Mouse (Mus musculus) spleen, adult 12 weeks (tissue): ENCODE results near the gene 5830411N06Rik.

Experiments
- DNase-seq: peaks from one replicate; pipeline ENCODE4 v3.0.0; 2022; ENCODE audit warnings: low spot score

5830411N06Rik gene

DNA sequence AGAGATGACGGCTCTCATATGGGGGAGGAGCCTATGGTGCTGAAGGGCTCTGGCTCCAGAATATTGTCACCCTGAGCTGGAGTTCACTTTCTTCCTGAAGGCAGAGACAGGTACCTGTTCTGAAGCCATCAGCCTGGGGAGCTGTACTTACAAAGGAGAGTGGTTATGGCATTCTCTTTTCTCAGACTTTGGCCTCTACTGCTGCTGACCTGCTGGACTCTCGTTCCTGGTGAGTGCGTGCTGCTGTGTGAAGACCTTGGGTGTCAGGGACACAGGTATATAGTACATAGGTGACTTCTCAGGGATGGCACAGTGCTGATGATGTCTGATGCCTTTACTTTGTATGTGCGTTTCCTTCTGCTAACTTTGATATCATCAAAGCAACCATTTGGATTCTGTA, at the start of gene 5830411N06Rik:
Gene 5830411N06Rik (plus strand): TSS at position 69 of the 400 bp plus-strand sequence.
- DNase-seq = no peak

DNA sequence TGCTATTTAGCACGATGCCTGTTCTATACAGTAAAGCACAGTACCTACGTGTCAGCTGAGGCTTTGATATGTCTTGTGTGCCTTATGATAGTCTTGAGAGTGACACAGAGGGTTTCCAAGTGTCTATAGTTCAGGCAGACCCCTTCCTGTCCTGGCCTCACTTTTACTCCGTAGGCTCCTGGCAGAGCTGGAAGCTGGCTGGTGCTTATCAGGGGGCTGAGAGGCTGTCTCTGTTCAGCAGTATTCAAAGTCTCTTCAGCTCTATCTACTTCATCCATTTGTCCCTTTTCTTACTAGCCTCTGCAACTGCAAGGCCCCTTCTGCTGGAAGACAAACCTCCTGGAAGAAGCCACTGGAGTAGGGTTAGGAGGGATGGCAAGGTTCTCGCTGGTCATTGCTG, 46.0 kb upstream of the 5830411N06Rik start:
- DNase-seq = no peak

- DNase-seq = no peak
Observed at GRCm38 (mm10) chr7:140205864-140206263, 41.2 kb upstream of the 5830411N06Rik start, which contains the start of gene Olfr524. TSS of gene Olfr524 (minus strand) at chr7:140205964.

DNA sequence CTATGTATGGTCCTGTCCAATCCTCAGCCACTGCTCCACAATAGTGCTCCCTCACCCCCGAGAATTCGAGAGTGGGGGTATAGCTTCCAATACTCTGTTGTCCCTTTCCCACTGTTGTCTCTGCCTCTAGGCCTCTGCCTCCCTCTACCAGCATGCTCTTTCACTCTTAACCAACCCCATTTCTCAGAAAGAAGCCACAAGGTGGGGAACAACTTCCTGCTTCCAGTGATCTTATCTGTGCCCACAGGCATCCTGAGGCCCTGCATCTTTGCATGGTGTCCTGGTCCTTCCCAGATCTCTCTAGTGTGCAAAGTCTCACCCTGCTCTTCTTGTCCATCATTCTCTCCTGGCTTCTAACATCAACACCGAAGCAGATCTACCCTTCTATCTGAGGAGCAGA, 40.2 kb upstream of the 5830411N06Rik start:
- DNase-seq = no peak

DNA sequence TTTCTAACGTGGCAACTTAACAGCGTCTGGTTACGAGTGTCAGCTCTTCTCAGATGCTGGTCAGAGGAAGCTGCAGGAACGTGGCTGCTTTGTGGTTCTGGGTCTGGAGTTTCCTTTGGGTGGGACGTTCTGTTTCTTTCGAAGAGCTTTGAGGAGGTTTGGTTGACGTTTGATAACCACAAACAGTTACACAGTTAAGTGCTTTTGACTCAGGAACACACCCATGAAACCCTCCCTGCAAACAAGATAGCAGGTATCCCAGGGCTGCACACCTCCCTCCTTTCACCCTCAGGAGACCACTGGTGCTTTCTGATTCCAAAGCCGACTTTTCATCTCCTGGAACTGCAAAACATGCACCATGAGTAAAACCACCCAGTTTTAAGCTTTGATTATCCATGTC, 38.9 kb upstream of the 5830411N06Rik start:
- no peak for DNase-seq

GRCm38 (mm10) chr7:140208677-140209076, 38.4 kb upstream of the 5830411N06Rik start:
- DNase-seq = no peak

GRCm38 (mm10) chr7:140213841-140214240, 33.2 kb upstream of the 5830411N06Rik start:
- no peak for DNase-seq

DNA sequence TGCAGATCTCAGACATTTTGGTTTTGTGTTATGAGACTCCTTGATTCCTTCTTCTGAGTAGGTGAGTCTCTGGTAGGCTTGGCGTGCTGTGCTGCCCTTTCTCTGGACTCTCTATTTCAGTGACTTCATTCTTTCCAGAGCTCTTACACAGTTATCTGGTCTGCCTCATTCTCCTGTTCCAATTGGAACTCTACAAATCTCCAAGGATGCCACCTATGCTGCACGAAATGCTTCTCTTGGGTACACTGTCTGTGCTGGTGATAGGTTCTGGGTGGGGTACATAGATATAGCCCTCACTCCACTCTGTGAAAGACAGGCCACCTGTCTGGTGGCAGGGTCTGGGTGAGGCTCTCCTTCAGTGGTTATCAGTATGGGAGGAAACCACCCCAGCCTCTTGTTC, 29.1 kb upstream of the 5830411N06Rik start, which contains the start of gene Cd163l1:
Gene Cd163l1 (plus strand): TSS at position 301 of the 400 bp plus-strand sequence.
- DNase-seq = no peak

DNA sequence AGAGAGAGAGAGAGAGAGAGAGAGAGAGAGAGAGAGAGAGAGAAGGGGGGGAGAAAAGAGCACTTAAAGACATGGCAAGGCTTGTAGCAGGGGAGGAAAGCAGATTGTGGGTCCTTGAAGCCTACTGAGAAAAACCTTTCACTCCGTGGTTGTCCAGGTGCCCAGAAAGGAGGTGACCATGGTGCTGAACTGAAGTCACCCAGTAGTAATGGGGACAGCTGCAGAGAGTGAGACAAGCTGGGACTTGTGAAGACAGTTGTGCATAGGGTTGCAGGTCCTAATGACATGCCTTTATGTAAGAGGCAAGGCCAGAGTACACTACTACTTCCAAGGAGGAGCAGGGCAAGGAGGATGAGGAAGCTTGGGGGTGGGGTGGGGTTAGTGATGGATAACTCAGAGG, 27.8 kb upstream of the 5830411N06Rik start:
- no peak for DNase-seq

DNA sequence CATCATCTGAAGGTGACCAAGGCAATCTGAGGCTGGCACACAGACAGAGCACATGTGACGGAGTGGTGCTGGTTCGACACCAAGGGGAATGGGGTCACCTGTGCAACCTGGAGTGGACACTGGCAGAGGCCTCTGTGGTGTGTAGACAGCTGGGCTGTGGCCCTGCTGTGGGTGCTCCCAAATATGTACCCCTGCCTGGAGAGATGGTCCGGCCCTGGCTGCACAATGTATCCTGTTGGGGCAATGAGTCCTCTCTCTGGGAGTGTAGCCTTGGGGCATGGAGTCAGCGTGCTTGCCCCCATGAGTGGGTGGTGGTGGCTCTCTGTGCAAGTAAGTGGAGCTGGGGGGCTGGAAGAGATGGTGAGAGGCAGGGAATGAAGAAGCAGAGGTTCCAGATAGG, 26.7 kb upstream of the 5830411N06Rik start:
- DNase-seq = no peak

DNA sequence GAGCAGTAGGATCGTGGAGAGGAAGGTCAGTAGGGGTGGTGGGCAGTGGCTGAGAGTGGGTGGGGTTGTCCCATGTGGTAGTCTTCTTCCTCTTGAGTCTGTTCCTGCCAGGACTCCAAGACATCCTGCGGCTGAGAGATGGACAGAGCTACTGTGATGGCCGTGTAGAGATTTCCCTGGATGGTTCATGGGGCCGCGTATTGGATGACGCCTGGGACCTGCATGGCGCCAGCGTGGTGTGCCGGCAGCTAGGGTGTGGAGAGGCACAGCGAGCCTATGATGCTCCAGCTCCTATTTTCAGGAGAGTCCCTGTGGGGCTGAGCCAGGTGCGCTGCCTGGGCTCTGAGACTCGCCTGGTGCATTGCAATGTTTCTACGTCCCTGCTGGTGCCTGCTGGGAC, 22.9 kb upstream of the 5830411N06Rik start:
- DNase-seq = no peak

- DNase-seq = no peak
Observed at GRCm38 (mm10) chr7:140228476-140228875, 18.6 kb upstream of the 5830411N06Rik start.

DNA sequence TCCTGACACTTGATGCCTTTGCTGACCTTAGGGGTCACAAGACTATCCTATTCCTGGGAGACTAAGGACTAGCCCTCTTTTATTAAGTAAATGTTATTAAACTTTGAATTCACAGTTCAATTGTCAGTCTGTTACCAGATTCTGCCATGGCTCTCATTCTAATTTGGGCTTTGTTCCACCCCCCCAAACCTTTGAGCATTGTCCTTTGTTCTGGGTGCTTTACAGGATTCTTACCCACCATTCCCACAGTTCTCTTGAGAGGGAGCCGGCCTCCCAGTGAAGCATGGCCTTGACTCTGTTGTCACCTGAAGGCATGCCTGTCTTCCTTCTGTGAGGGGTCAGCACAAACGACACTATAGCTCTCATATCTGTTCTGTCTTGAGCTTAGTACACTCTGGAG, 16.1 kb upstream of the 5830411N06Rik start:
- DNase-seq = no peak

DNA sequence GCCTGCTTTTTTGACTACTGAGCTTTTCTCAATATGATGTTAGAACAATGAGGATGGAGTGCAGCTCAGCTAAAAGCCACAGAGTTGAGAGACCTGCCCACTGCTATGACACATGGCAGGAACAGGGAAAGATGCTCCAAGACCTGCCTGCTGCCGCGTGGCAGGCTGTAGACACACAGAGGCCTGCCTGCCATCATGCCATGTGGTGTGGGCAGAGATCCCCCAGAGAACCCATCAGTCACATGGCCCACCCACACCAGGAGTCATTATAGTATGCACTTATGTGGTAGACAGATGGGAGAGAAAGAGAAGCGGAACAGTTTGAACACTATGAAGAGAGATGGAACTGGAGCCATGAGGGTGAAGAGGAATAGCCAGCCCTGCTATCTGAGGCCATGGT, 13.4 kb upstream of the 5830411N06Rik start:
- DNase-seq = no peak

- no peak for DNase-seq
Observed at GRCm38 (mm10) chr7:140253780-140254299, 6.8 kb downstream of the 5830411N06Rik start.

DNA sequence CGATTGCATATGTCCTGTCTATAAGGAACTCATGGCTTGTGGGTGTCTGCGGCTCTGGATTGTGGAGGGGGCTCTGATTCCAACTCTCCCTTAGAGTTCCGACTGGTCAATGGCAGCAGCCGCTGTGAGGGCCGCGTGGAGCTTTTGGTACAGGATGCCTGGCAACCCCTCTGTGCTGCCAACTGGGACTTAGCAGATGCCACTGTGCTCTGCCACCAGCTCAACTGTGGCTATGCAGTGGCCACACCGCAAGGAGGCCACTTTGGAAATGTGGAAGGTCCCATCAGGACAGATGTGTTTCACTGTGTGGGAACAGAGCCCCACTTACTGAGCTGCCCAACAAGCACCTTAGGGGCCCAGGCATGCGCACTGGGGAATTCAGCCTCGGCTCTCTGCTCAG, 48.7 kb downstream of the 5830411N06Rik start:
- no peak for DNase-seq

DNA sequence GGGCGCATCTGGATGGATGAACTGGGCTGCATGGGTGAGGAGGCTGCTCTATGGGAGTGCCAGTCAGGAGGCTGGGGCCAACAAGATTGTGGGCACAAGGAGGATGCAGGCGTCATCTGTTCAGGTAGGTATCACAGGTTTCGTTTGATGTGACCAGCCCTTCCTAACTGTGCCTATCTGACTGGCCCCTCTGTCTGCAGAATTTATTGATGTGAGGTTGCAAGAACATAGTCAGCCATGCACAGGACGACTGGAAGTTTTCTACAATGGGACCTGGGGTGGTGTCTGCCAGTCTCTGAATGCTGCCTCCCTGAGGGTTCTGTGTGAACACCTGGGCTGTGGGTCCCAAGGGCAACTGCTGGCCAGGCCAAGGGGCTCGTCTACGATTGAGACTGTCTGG, 49.8 kb downstream of the 5830411N06Rik start:
- DNase-seq = no peak

GRCm38 (mm10) chr7:140299416-140299815, 52.3 kb downstream of the 5830411N06Rik start:
- DNase-seq = no peak

DNA sequence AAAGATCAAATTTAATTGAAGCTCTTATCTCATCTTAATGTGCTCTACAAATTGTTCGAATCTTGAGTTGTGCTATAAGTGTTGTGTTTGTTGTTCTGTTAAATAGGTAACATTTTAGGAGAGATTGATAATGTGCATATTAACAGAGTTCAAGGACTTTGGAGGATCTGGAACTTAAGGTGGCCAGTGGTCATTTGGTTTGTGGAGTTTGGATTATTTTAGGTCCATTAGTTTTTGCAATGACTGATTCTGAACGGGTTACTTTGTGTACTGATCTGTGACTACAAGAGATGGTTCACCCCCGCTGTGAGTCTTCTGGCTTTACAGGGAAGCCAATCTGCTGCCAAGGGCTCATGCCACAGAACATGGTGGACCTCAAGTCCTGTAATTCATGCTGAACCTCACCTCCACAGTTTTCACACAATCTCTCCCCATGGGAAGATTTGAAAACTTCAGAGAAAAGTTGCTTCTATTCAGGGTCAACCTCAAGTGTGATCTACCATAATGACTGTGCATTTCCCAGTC, 72.8 kb downstream of the 5830411N06Rik start:
- no peak for DNase-seq

DNA sequence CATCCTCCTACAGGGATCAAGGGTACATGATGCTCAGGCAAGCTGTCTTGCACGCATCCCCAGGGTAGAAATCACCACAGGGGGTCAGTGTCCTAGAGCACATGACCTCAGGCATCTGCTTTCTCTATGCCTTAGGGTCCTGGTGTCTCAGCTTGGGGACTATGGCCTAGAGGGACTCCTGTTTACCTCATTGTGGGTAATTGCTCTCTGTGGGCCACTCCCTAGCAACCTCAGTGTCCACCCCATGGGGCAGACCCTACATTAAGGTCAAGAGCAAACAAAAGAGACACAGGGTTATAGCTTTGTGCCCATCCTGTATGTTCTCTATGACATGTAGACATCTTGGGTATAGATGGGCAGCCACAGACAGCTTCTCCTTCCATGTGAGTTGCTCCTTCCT, 73.5 kb downstream of the 5830411N06Rik start, which contains the start of gene Olfr525:
Gene Olfr525 (plus strand): TSS at position 301 of the 400 bp plus-strand sequence.
- DNase-seq = no peak

DNA sequence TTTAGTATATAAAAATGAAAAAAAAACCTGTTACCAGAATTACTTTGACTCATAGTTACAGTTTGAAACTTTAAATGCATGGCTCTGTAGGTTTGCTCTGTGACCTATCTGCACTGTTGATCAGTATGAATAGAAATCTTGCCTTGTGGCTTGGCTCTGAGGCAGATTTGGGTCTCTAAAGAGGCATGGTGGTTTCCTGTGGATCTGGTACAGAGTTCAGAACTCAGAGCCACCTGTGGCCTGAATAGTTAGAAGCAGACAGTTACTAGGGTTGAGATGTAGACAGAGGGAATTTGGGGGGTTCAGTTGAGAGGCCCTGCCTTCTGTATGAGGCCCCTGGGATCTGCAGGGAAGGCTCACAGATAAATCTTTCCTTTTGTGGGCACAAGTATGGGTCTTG, 74.1 kb downstream of the 5830411N06Rik start:
- DNase-seq = no peak

DNA sequence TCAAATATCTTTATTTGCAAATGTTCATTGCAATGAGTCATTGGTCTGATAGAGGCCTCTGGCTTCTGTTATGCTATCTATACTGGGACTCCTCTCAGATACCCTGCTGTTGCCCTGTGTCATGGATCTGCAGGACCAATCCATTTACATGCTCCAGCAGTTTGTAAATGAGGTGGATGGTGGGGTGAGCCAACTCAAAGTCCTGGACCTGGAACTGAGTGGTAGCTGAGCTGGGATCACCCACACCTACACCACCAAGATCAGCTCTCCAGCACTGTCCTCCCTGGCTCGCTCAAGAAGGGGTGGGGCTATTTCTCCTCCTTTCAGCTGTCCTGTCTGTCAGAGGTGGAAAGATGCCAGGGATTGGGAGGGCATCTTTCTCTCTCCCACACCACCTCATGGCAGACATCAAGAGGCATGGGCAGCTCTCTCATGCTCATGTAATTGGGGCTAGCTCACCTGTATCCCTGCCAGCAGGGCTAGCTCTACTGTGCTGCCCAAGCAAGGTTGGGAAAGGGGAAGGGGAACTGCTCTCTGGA, 82.8 kb downstream of the 5830411N06Rik start:
- DNase-seq = no peak

GRCm38 (mm10) chr7:140333717-140334116, 86.6 kb downstream of the 5830411N06Rik start, which contains the start of gene Olfr527:
TSS of gene Olfr527 (plus strand) at chr7:140334017.
- DNase-seq = no peak
